Mouse (Mus musculus) kidney, embryonic 16.5 days (tissue): Measurements from ENCODE around the gene Mapkapk2. TPM values are rescaled to one million over a fixed set of nuclear protein-coding genes. Genes with fewer than 3 reads are reported as not detected.
"Not testable (repeated sequence)": the region's sequence is repeated elsewhere in the genome, so short reads cannot be mapped to it uniquely, and the experiment has no call there.

Source experiments
- ATAC-seq: fragments of 200-750 bp; cut with Nextera tagmentation; 2 replicates; pipeline ENCODE4 v1.8.0; 2017; ENCODE audit warnings: moderate TSS enrichment; ENCODE audit not compliant: low FRiP score, low TSS enrichment
- H3K27ac ChIP-seq: fragments of 300-500 bp; sonication (generic); 2 replicates; pipeline ENCODE4 v1.5.1; 2014; ENCODE audit warnings: low read length
- H3K27me3 ChIP-seq: fragments of 300-500 bp; sonication (generic); 2 replicates; pipeline ENCODE4 v1.6.1; 2014; ENCODE audit warnings: low read length, control low read depth, mixed read lengths; ENCODE audit not compliant: insufficient read depth
- H3K36me3 ChIP-seq: fragments of 300-500 bp; sonication (generic); 2 replicates; pipeline ENCODE4 v1.6.1; 2014; ENCODE audit warnings: low read length, control low read depth, mixed read lengths; ENCODE audit not compliant: insufficient read depth
- H3K4me1 ChIP-seq: fragments of 300-500 bp; sonication (generic); 2 replicates; pipeline ENCODE4 v1.6.1; 2014; ENCODE audit warnings: low read length, control low read depth, mixed read lengths; ENCODE audit not compliant: insufficient read depth
- H3K4me2 ChIP-seq: fragments of 300-500 bp; sonication (generic); replicated peaks from 2 replicates; pipeline ENCODE4 v1.6.1; 2014; ENCODE audit warnings: low read depth, low read length
- H3K4me3 ChIP-seq: fragments of 300-500 bp; sonication (generic); 2 replicates; pipeline ENCODE4 v1.5.1; 2014; ENCODE audit warnings: mild to moderate bottlenecking, low read length
- H3K9ac ChIP-seq: fragments of 300-500 bp; sonication (generic); replicated peaks from 2 replicates; pipeline ENCODE4 v1.6.1; 2014; ENCODE audit warnings: low read length
- H3K9me3 ChIP-seq: fragments of 300-500 bp; sonication (generic); 2 replicates; pipeline ENCODE4 v1.6.1; 2016; ENCODE audit warnings: low read length, control low read depth
- WGBS: fragments of 180-500 bp; shearing (Covaris S2); extraction: QIAGEN DNeasy Blood & Tissue Kit; methylation state at CpG from one replicate; pipeline ENCODE4 v1.1.7; 2014; 5-methylcytosine and 5-hydroxymethylcytosine counted together
- polyA plus RNA-seq: library from polyadenylated mRNA; unstranded; fragments of >200 nt; fragmentation: Nextera tagmentation; extraction: Ambion mirVana; gene quantifications from 2 replicates; pipeline ENCODE4 v1.2.1, GENCODE M21; 2015

Mapkapk2 gene
- polyA plus RNA-seq, 1 experiment from 2014 or later, result 43.9 TPM

DNA sequence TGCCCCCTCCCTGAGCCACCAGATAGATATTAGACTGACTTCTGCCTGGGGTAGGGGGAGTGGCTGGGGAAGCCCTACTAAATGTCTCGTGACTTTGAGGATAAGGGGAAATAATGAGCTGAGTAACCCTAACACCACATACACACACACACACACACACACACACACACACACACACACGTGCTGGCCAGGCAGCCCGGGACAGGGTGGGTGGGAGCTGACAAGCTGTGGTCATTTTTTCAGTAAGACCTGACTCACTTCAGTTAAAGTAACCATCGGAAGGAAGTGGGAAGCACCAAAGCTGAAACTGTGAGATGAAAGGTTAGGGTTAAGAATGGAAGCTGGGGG is 71.8 kb downstream of the Mapkapk2 start:
- 50% methylated on average over 4 of the region's 4 CpGs for WGBS
- Histone ChIP-seq H3K27me3 (peaks cover 4% of the 10 kb centered on the region; the same call in 1 of the 2 replicates), H3K4me2 (no peak overlapping the region), H3K4me3 (no peak overlapping the region), H3K36me3 (no peaks in the 10 kb centered on the region), H3K4me1 (peaks cover 12% of the 10 kb centered on the region), H3K27ac (no peak overlapping the region), H3K9me3 (no peaks in the 10 kb centered on the region), H3K9ac (no peak overlapping the region)
- no peak for ATAC-seq

- Histone ChIP-seq H3K4me1 (peaks cover 17% of the 10 kb centered on the region), H3K4me3 (no peak overlapping the region), H3K27me3 (peaks cover 4% of the 10 kb centered on the region; the same call in 1 of the 2 replicates), H3K27ac (no peak overlapping the region), H3K9me3 (no peaks in the 10 kb centered on the region), H3K9ac (no peak overlapping the region), H3K4me2 (no peak overlapping the region), H3K36me3 (no peaks in the 10 kb centered on the region)
- WGBS, result 84% methylated on average over 8 of the region's 8 CpGs
- no peak for ATAC-seq
Observed at GRCm38 (mm10) chr1:131024900-131025842, 72.5 kb downstream of the Mapkapk2 start.

DNA sequence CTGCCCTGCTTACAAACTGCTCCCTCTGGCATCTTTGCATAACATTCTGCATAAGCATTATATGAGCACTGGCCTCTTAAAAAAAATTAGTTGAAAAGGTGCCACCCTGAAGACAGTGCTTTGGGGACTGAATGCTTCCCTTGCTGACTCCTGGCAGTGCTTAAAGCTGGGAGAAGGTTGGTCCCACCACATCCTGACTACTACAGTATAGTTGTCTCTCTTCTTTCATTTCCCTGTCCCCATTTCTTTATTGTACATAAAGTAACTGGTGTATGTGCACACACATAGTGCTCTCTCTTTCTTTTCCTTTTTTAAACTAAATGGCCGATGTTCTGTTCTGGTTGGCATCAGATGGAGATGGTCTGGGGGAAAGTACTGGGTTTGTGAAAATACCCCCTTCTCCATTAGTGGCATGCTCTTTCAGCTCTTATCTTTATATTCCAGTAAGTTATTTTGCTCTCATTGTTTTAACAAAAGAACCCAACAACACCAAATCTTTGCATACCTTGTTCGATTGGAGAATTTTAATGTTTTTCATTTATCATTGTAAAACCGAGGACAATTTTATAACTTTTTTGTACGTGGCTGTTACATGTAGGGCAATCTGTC is 74.3 kb downstream of the Mapkapk2 start:
- 76% methylated on average over 3 of the region's 4 CpGs for WGBS
- H3K4me1 ChIP-seq, result peaks cover 17% of the 10 kb centered on the region
- H3K9ac ChIP-seq, H3K36me3 ChIP-seq, H3K4me3 ChIP-seq, H3K27ac ChIP-seq, H3K4me2 ChIP-seq, ATAC-seq, H3K27me3 ChIP-seq, H3K9me3 ChIP-seq: not testable (repeated sequence)

- no peaks in the 10 kb centered on the region for H3K36me3 ChIP-seq
- no peak overlapping the region for H3K27ac ChIP-seq
- H3K4me2 ChIP-seq, result no peak overlapping the region
- no peak overlapping the region for H3K4me3 ChIP-seq
- 34% methylated on average over 5 of the region's 5 CpGs for WGBS
- no peaks in the 10 kb centered on the region for H3K9me3 ChIP-seq
- peaks cover 4% of the 10 kb centered on the region; the same call in 1 of the 2 replicates for H3K27me3 ChIP-seq
- H3K9ac ChIP-seq, result no peak overlapping the region
- peaks cover 17% of the 10 kb centered on the region for H3K4me1 ChIP-seq
- no peak for ATAC-seq
Observed at GRCm38 (mm10) chr1:131022591-131023249, 74.9 kb downstream of the Mapkapk2 start.

- no peak overlapping the region for H3K27ac ChIP-seq
- H3K9ac ChIP-seq, result no peak overlapping the region
- WGBS, result 69% methylated on average over 11 of the region's 11 CpGs
- no peak for ATAC-seq
- no peak overlapping the region for H3K4me2 ChIP-seq
- H3K36me3 ChIP-seq, result no peaks in the 10 kb centered on the region
- peaks cover 17% of the 10 kb centered on the region for H3K4me1 ChIP-seq
- H3K4me3 ChIP-seq, result no peak overlapping the region
- H3K27me3 ChIP-seq, result peaks cover 4% of the 10 kb centered on the region; the same call in 1 of the 2 replicates
- no peaks in the 10 kb centered on the region for H3K9me3 ChIP-seq
Observed at GRCm38 (mm10) chr1:131021900-131022590, 75.6 kb downstream of the Mapkapk2 start.

GRCm38 (mm10) chr1:131021438-131021837 is 76.2 kb downstream of the Mapkapk2 start:
- Histone ChIP-seq H3K4me1 (peaks cover 17% of the 10 kb centered on the region), H3K36me3 (no peaks in the 10 kb centered on the region), H3K9ac (no peak overlapping the region), H3K4me2 (no peak overlapping the region), H3K9me3 (no peaks in the 10 kb centered on the region), H3K4me3 (no peak overlapping the region), H3K27ac (no peak overlapping the region), H3K27me3 (peaks cover 4% of the 10 kb centered on the region; the same call in 1 of the 2 replicates)
- peak; percentile 61; the same call in 1 of the 2 replicates for ATAC-seq
- WGBS, result 47% methylated on average over 9 of the region's 9 CpGs

GRCm38 (mm10) chr1:131020425-131021310 is 77.0 kb downstream of the Mapkapk2 start:
- ATAC-seq, result peak; percentile 19; the same call in 1 of the 2 replicates
- WGBS, result 45% methylated on average over 12 of the region's 12 CpGs
- Histone ChIP-seq H3K27ac (no peak overlapping the region), H3K27me3 (peaks cover 4% of the 10 kb centered on the region; the same call in 1 of the 2 replicates), H3K4me2 (no peak overlapping the region), H3K9me3 (no peaks in the 10 kb centered on the region), H3K9ac (no peak overlapping the region), H3K36me3 (no peaks in the 10 kb centered on the region), H3K4me3 (no peak overlapping the region), H3K4me1 (peaks cover 17% of the 10 kb centered on the region)

DNA sequence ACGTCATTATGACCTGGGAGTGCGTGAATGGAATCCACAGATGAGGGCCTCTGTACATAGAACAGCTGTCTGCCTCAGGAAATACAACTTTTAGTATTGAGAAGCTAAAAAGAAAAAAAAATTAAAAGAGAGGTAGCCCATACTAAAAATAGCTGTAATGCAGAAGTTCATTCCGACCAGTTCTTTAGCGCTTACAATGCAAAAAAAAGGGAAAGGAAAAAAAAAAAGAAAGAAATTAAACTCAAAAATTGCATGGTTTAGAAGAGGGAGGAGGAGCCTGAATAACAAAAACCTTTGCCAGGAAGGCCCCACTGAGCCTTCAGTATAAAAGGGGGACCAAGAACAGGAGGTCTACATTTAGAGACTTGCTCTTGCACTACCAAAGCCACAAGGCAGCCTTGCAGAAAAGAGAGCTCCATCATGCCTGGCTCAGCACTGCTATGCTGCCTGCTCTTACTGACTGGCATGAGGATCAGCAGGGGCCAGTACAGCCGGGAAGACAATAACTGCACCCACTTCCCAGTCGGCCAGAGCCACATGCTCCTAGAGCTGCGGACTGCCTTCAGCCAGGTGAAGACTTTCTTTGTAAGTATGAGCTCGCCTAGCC is 78.0 kb downstream of the Mapkapk2 start, which contains the start of gene Il10:
Il10 (plus strand) TSS at position 354 of the 607 bp plus-strand sequence.
- Histone ChIP-seq H3K27me3 (peaks cover 4% of the 10 kb centered on the region; the same call in 1 of the 2 replicates), H3K27ac (no peak within 1 kb of the TSS), H3K9me3 (no peaks in the 10 kb centered on the region), H3K4me2 (no peak within 1 kb of the TSS), H3K9ac (no peak within 1 kb of the TSS), H3K4me1 (peaks cover 17% of the 10 kb centered on the region), H3K4me3 (no peak within 1 kb of the TSS), H3K36me3 (no peaks in the 10 kb centered on the region)
- WGBS, result 66% methylated on average over 8 of the region's 8 CpGs
- no peak for ATAC-seq
